Mouse (Mus musculus): Measurements from ENCODE around the gene Ptgdr2.

DNA sequence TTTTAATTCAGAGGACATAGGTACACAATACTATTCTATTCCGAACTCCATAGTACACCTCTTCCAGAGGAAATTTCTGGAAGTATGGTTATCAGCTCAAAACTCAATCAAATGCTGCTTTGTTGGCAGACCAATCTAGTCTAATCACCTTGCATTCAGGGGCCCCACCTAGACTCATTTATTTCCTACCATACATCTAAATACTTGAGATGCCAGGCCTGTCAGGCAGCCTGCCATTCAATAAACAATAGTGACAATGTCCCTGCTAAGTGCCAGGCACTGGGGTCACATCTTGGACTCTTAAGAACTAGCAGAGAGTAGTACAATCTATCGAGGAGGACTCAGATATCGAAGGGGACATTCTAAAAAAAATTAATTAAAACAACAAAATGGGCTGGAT, 44.8 kb upstream of the Ptgdr2 start:
- TF ChIP-seq CTCF (IDR thresholded peaks at IDR 0.05; ENCODE audit: control insufficient read depth, insufficient read depth, insufficient replicate concordance, low read depth, low read length) (no peak), POLR2A (IDR thresholded peaks at IDR 0.05; ENCODE audit: control insufficient read depth, low read depth, low read length) (no peak)
